Mouse (Mus musculus) ovary, postnatal 36 days (tissue): ENCODE measurements around the gene Cenpx.
"Not testable (repeated sequence)": the region's sequence is repeated elsewhere in the genome, so short reads cannot be mapped to it uniquely, and the experiment has no call there.

Source experiments
- DNase-seq: peaks from one replicate; pipeline ENCODE4 v3.0.0; 2022; ENCODE audit warnings: low spot score, mixed read lengths

Gene Cenpx

GRCm38 (mm10) chr11:120695641-120696040, 17.9 kb downstream of the Cenpx start:
- no peak for DNase-seq

GRCm38 (mm10) chr11:120695184-120695583, 18.4 kb downstream of the Cenpx start:
- DNase-seq = no peak

- DNase-seq = no peak
Measured at GRCm38 (mm10) chr11:120693461-120693860, 20.1 kb downstream of the Cenpx start.

GRCm38 (mm10) chr11:120692471-120693011, 21.0 kb downstream of the Cenpx start:
- DNase-seq = no peak

- DNase-seq = no peak
Measured at GRCm38 (mm10) chr11:120689365-120689764, 24.2 kb downstream of the Cenpx start.

GRCm38 (mm10) chr11:120686650-120687272, 26.8 kb downstream of the Cenpx start:
- DNase-seq = no peak

- no peak for DNase-seq
Measured at GRCm38 (mm10) chr11:120684660-120685059, 28.9 kb downstream of the Cenpx start.

- no peak for DNase-seq
Measured at GRCm38 (mm10) chr11:120684086-120684485, 29.5 kb downstream of the Cenpx start.

GRCm38 (mm10) chr11:120683536-120683935, 30.0 kb downstream of the Cenpx start:
- no peak for DNase-seq

- no peak for DNase-seq
Measured at GRCm38 (mm10) chr11:120682683-120683082, 30.9 kb downstream of the Cenpx start.

GRCm38 (mm10) chr11:120679909-120680308, 33.6 kb downstream of the Cenpx start:
- DNase-seq = no peak

GRCm38 (mm10) chr11:120676951-120677350, 36.6 kb downstream of the Cenpx start:
- no peak for DNase-seq

- not testable (repeated sequence) for DNase-seq
Measured at GRCm38 (mm10) chr11:120675875-120676274, 37.7 kb downstream of the Cenpx start.

- no peak for DNase-seq
Measured at GRCm38 (mm10) chr11:120673594-120674122, 39.9 kb downstream of the Cenpx start.

- DNase-seq = peak; percentile 97
Measured at GRCm38 (mm10) chr11:120672687-120673593, 40.6 kb downstream of the Cenpx start, which contains the start of gene Aspscr1. Aspscr1 (plus strand) TSS chr11:120672973.

- DNase-seq = no peak
Measured at GRCm38 (mm10) chr11:120666617-120667016, 46.9 kb downstream of the Cenpx start.

- no peak for DNase-seq
Measured at GRCm38 (mm10) chr11:120665406-120665805, 48.1 kb downstream of the Cenpx start.

- DNase-seq = no peak
Measured at GRCm38 (mm10) chr11:120663714-120664113, 49.8 kb downstream of the Cenpx start.

- DNase-seq = peak; percentile 25
Measured at GRCm38 (mm10) chr11:120662759-120663158, 50.8 kb downstream of the Cenpx start.

GRCm38 (mm10) chr11:120661076-120661460, 52.5 kb downstream of the Cenpx start, which contains the start of gene Notum:
Notum (minus strand) TSS chr11:120661175.
- peak; percentile 23 for DNase-seq
